Mouse (Mus musculus): Measurements from ENCODE around the gene Cldn9. TPM values are rescaled to one million over a fixed set of nuclear protein-coding genes. Genes with fewer than 3 reads are reported as not detected.
A peak's percentile ranks its signal among the peaks of the same experiment; 100 is the strongest.

Gene Cldn9
- total RNA-seq, 2 experiments from 2014 or later: not detected

GRCm38 (mm10) chr17:23682092-23682491, 1.7 kb downstream of the Cldn9 start:
- no peak for ATAC-seq (replicated peaks; ENCODE audit: low FRiP score, poor library complexity, severe bottlenecking)

- ATAC-seq (replicated peaks; ENCODE audit: low FRiP score, poor library complexity, severe bottlenecking): no peak
These were observed 2.7 kb downstream of the Cldn9 start for GRCm38 (mm10) chr17:23681086-23681485.

GRCm38 (mm10) chr17:23680336-23680735, 3.5 kb downstream of the Cldn9 start:
- ATAC-seq (replicated peaks; ENCODE audit: low FRiP score, poor library complexity, severe bottlenecking): no peak

- ATAC-seq (replicated peaks; ENCODE audit: low FRiP score, poor library complexity, severe bottlenecking): no peak
These were observed 4.5 kb downstream of the Cldn9 start, which contains the start of gene Cldn6 for GRCm38 (mm10) chr17:23679127-23679835. TSS of gene Cldn6 (plus strand) at chr17:23679249.

DNA sequence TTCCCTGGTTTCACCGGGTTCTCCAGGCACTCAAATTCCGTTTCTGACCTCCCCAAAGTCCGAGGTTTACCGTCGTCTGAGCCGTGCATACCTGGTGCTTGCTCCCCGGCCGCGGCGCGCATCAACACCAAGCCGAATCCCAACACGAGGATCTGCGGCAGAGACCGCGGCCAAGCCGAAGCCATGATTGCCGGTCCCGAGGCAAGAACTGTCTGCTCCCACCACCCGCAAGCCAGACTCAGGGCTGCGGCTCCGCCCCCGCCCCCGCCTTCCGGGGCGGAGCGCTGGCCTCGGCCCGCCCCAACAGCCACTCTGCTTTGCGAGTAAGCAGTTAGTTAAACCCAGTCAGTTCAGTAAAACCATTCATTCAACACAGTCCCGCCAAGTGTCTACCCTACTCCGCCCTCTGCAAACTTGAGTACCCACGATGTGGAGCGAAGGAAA, 6.6 kb downstream of the Cldn9 start, which contains the start of gene Tnfrsf12a:
Tnfrsf12a (minus strand) TSS at position 233 of the 444 bp plus-strand sequence.
- peak; percentile 61 for ATAC-seq (replicated peaks; ENCODE audit: low FRiP score, poor library complexity, severe bottlenecking)

DNA sequence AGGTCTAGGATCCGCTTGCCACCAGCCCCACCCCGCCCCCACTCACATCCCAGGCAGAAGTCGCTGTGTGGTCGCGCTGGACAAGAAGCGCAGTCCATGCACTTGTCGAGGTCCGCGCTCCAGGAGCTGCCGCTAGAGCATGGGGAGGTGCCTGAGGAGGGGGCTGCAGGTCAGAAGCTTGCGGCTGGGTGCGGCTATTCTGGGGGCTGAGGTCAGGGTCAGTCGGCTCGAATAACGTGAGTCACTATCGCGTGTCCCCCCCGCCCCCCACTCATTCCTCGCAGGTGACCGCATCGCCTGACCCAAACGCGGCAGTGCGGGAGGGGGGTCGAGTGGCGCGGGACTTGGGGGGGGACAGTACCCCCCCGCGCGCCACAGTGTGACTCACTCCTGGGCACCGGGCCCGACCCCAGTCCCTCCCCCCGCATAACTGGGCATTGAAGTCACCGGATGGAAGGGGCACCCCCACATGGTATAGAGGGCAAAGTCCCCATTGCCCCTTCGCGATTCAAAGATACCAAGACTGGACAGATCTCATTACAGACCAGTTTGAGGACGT, 7.3 kb downstream of the Cldn9 start:
- ATAC-seq (replicated peaks; ENCODE audit: low FRiP score, poor library complexity, severe bottlenecking): no peak

DNA sequence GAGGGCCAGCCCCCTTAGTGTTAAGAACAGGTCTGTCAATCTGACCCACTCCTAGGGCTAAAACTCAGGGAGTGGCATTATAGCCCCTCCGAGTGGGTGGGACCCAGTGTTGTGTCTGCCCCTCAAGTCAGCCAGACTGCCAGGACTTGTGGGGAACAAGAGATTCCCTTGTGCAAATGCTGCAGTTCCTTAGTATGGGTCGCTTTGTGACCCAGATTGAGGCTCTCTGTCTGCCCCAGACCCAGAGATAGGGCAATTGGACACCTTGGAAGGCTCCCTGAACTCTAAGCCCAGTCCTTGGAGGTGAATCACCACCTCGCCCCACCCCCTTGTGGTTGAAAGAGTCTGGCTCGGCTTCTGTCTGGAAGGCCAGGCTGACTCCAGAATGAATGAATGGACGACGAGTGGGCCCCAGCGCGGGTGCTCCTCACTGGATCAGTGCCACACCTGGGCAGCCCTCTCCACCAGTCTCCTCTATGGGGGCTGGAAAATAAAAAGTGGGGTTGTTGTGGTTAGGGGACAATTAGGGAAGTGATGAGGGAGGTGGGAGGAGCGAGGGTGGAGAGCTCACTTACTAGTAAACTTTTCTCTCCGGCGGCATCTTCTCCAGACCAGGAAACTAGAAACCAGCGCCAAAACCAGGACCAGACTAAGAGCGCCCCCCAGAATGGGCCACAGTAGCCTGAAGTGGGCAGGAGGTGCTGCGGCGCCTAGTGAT, 8.1 kb downstream of the Cldn9 start:
- no peak for ATAC-seq (replicated peaks; ENCODE audit: low FRiP score, poor library complexity, severe bottlenecking)

DNA sequence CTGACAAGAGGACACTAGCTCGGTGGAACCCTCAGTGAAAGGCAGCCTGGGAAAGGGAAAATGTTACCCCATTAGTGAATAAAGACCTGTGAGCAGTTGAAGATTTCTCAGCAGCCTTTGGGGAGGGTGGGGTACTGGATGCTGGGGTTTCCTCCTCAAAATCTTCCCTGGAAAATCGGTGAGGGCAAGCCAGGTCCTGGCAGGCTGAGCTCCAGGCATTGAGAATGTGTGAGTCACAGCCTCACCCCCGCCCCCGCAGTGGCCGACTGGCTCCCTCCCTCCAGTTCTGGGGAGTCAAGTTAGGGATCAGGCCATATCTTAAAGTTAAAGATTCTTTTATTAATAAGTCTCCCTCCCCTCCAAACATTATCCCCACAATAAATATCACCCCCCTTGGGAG, 8.7 kb downstream of the Cldn9 start:
- no peak for ATAC-seq (replicated peaks; ENCODE audit: low FRiP score, poor library complexity, severe bottlenecking)

GRCm38 (mm10) chr17:23674271-23674952, 9.4 kb downstream of the Cldn9 start:
- ATAC-seq (replicated peaks; ENCODE audit: low FRiP score, poor library complexity, severe bottlenecking): no peak

- peak; percentile 90 for ATAC-seq (replicated peaks; ENCODE audit: low FRiP score, poor library complexity, severe bottlenecking)
These were observed 10.3 kb downstream of the Cldn9 start, which contains the start of the genes Hcfc1r1 and Thoc6 for GRCm38 (mm10) chr17:23673424-23674073. TSS of gene Hcfc1r1 (plus strand) at chr17:23673596. TSS of gene Thoc6 (minus strand) at chr17:23673882.

DNA sequence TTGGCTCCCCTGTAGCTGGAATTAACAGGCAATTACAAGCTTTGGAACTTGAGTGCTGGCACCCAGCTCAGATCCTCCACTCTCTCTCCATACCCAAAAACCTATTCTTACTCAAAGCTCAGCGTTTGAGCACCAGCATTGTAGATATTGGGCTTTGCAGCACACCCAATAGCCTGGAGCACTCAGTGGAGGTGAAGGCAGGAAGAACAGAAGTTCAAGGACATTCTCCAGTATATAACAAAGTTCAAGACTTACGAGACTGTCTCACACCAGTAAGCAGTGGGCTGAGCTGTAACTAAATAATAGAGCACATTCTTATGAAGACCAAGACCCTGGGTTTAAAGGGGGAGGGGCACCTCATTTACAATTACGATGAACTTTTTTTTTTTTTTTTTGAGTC, 11.1 kb downstream of the Cldn9 start:
- no peak for ATAC-seq (replicated peaks; ENCODE audit: low FRiP score, poor library complexity, severe bottlenecking)

- ATAC-seq (replicated peaks; ENCODE audit: low FRiP score, poor library complexity, severe bottlenecking): no peak
These were observed 12.3 kb downstream of the Cldn9 start for GRCm38 (mm10) chr17:23671519-23671918.

- ATAC-seq (replicated peaks; ENCODE audit: low FRiP score, poor library complexity, severe bottlenecking): no peak
These were observed 13.2 kb downstream of the Cldn9 start for GRCm38 (mm10) chr17:23670516-23671074.

DNA sequence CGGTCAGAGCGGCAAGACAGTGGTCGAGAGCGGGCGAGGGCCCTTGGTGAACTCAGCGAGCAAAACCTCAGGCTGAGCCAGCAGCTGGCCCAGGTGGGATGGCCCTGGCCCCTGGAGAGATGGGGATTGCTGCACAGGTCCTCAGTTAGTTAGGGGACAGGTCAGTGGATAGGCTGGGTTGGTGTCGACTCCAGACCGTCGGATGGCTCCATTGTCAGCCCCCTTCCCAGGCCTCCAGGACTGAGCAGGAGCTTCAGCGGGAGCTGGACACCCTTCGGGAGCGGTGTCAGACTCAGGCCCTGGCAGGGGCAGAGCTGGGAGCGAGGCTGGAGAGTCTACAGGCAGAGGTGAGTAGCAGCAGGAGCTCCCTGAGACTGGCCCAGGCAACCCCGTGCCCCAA, 18.3 kb downstream of the Cldn9 start:
- ATAC-seq (replicated peaks; ENCODE audit: low FRiP score, poor library complexity, severe bottlenecking): no peak

DNA sequence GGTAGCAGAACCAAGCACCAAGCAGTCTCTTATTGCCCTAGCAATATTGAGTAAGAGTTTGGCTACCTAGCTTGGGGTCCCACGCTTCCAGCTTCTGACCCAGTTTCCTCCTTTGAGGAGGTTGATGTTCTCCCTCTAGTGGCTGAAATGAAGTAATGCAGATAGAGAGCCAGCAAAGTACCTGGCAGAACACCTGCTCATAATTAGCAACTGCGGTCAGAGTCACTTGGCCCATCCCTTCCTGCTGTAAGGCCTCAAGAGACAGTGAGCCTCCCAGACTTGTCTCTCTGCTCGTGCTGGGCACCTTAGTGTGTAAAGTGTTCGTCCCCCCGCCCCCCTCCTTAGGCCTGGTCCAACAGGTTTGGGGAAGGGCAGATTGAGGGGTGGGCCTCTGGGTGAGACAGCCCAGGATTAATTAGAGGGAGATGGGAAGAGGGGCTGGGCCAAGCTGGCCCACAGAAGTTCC, 19.2 kb downstream of the Cldn9 start:
- peak; percentile 25; the same call in 1 of the 2 replicates for ATAC-seq (replicated peaks; ENCODE audit: low FRiP score, poor library complexity, severe bottlenecking)

GRCm38 (mm10) chr17:23661526-23661925, 22.3 kb downstream of the Cldn9 start:
- ATAC-seq (replicated peaks; ENCODE audit: low FRiP score, poor library complexity, severe bottlenecking): no peak

DNA sequence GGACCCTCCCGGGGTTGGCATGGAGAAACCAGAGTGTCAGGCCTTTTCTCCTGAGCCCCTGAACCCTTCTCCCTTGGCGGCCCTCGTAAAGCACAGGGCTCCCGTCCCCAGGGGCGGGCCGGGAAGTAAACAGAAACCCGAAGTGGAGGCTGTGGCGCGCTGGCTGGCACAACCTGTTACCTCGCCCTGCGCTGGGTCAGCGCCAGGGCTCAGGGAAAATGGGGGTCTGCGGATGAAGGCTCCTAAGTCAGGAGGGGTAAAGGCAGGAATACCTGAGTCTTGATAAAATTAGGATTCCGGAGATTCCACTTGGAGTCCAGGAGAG, 23.0 kb downstream of the Cldn9 start:
- ATAC-seq (replicated peaks; ENCODE audit: low FRiP score, poor library complexity, severe bottlenecking): no peak

- ATAC-seq (replicated peaks; ENCODE audit: low FRiP score, poor library complexity, severe bottlenecking): no peak
These were observed 23.5 kb downstream of the Cldn9 start, which contains the start of gene Bicdl2 for GRCm38 (mm10) chr17:23660117-23660875. TSS of gene Bicdl2 (plus strand) at chr17:23660506.

DNA sequence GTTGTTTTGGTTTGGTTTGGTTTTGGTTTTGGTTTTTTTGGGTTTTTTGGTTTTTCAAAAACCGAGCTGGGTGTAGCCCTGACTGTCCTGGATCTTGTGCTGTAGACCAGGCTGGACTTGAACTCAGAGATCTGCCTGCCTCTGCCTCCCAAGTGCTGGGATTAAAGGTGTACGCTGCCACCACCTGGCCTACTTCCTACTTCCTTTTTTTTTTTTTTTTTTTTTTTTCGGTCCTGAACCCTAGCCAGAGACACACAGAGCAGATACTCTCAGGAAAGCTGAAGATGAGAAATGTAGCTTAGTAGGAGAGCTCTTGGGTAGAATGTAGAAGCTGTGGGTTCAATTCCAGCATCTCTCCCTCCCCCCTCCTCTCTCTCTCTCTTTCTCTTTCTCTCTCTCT, 25.4 kb downstream of the Cldn9 start:
- no peak for ATAC-seq (replicated peaks; ENCODE audit: low FRiP score, poor library complexity, severe bottlenecking)

Measured in erythroid progenitor cell, adult 5-6 weeks (primary cell).